Mouse (Mus musculus) ovary, adult 10 weeks (tissue): Measurements from ENCODE around the gene Tmed6. TPM values are rescaled to one million over a fixed set of nuclear protein-coding genes. Genes with fewer than 3 reads are reported as not detected.

Experiments used
- polyA plus RNA-seq: library from polyadenylated mRNA; stranded (reverse); fragments of 350-450 nt; fragmentation: Illumina TruSeq; extraction: RNeasy Lipid Tissue Mini Kit (QIAGEN cat#74804); gene quantifications from one replicate; pipeline ENCODE4 v1.2.3, GENCODE M21; 2014

The Tmed6 gene
- polyA plus RNA-seq = not detected

GRCm38 (mm10) chr8:107065511-107066496, at the start of gene Tmed6:
Tmed6 (minus strand) TSS chr8:107065644.

GRCm38 (mm10) chr8:107096366-107097036, 31.1 kb upstream of the Tmed6 start, which contains the start of gene Terf2:
Terf2 (minus strand) TSS chr8:107096547.

GRCm38 (mm10) chr8:107056076-107056972, 9.1 kb downstream of the Tmed6 start, which contains the start of the genes Cog8 and Nip7:
Cog8 (minus strand) TSS chr8:107056689.
Nip7 (plus strand) TSS chr8:107056877.

GRCm38 (mm10) chr8:107048061-107048941, 17.1 kb downstream of the Tmed6 start, which contains the start of gene Pdf:
Pdf (minus strand) TSS chr8:107048614.

GRCm38 (mm10) chr8:107030650-107031576, 34.5 kb downstream of the Tmed6 start, which contains the start of gene Vps4a:
Vps4a (plus strand) TSS chr8:107031222.

Other genes starting within 250 kb of the Tmed6 start
- 1.4 TPM for gene Has3, start 195.4 kb downstream of the Tmed6 start, polyA plus RNA-seq
- 40.8 TPM for gene Utp4, start 172.0 kb downstream of the Tmed6 start, polyA plus RNA-seq
- gene Sntb2, start 129.9 kb downstream of the Tmed6 start, polyA plus RNA-seq = 61.9 TPM
- 36.2 TPM for gene Vps4a, start 34.4 kb downstream of the Tmed6 start, polyA plus RNA-seq
- gene Pdf, start 17.0 kb downstream of the Tmed6 start, polyA plus RNA-seq = 62.8 TPM
- 23.3 TPM for gene Cog8, start 9.0 kb downstream of the Tmed6 start, polyA plus RNA-seq
- gene Nip7, start 8.8 kb downstream of the Tmed6 start, polyA plus RNA-seq = 19.2 TPM
- 39.3 TPM for gene Terf2, start 30.9 kb upstream of the Tmed6 start, polyA plus RNA-seq
- 239 TPM for gene Cyb5b, start 85.0 kb upstream of the Tmed6 start, polyA plus RNA-seq
- 145 TPM for gene Nfat5, start 227.8 kb upstream of the Tmed6 start, polyA plus RNA-seq